Mouse (Mus musculus) neural tube, embryonic 10.5 days (tissue): ENCODE results near the gene Dstn.

Experiments used
- DNase-seq: peaks from one replicate; pipeline ENCODE4 v3.0.0-alpha.2; 2017; ENCODE audit warnings: low spot score; ENCODE audit errors: extremely low spot score

The Dstn gene

GRCm38 (mm10) chr2:143951546-143952315 lies 36.6 kb downstream of the Dstn start:
- DNase-seq, result no peak

- DNase-seq, result no peak
Measured at GRCm38 (mm10) chr2:143953944-143954343, 38.8 kb downstream of the Dstn start.

GRCm38 (mm10) chr2:143955004-143955403 lies 39.9 kb downstream of the Dstn start:
- no peak for DNase-seq

GRCm38 (mm10) chr2:143955746-143956145 lies 40.6 kb downstream of the Dstn start:
- no peak for DNase-seq

- DNase-seq, result no peak
Measured at GRCm38 (mm10) chr2:143962192-143962591, 47.1 kb downstream of the Dstn start.

GRCm38 (mm10) chr2:143963318-143963717 lies 48.2 kb downstream of the Dstn start:
- no peak for DNase-seq

- no peak for DNase-seq
Measured at GRCm38 (mm10) chr2:143969260-143969659, 54.1 kb downstream of the Dstn start.

- no peak for DNase-seq
Measured at GRCm38 (mm10) chr2:143970841-143971240, 55.7 kb downstream of the Dstn start.

GRCm38 (mm10) chr2:143971887-143972286 lies 56.8 kb downstream of the Dstn start:
- no peak for DNase-seq

- no peak for DNase-seq
Measured at GRCm38 (mm10) chr2:143973161-143973560, 58.0 kb downstream of the Dstn start.

- no peak for DNase-seq
Measured at GRCm38 (mm10) chr2:143975146-143975649, 60.1 kb downstream of the Dstn start.

- DNase-seq, result no peak
Measured at GRCm38 (mm10) chr2:143978444-143979147, 63.5 kb downstream of the Dstn start.

- DNase-seq, result peak; percentile 74
Measured at GRCm38 (mm10) chr2:143980781-143981398, 65.8 kb downstream of the Dstn start.

GRCm38 (mm10) chr2:143982152-143982551 lies 67.0 kb downstream of the Dstn start:
- no peak for DNase-seq

- no peak for DNase-seq
Measured at GRCm38 (mm10) chr2:143982901-143983300, 67.8 kb downstream of the Dstn start.

GRCm38 (mm10) chr2:143983482-143983881 lies 68.4 kb downstream of the Dstn start:
- no peak for DNase-seq

- no peak for DNase-seq
Measured at GRCm38 (mm10) chr2:143987485-143987884, 72.4 kb downstream of the Dstn start.

GRCm38 (mm10) chr2:143988016-143988415 lies 72.9 kb downstream of the Dstn start:
- no peak for DNase-seq

- DNase-seq, result no peak
Measured at GRCm38 (mm10) chr2:143990997-143991396, 75.9 kb downstream of the Dstn start.

- no peak for DNase-seq
Measured at GRCm38 (mm10) chr2:143991964-143992672, 77.0 kb downstream of the Dstn start.
